Mouse (Mus musculus): Measurements from ENCODE around the gene Rab34. TPM values are rescaled to one million over a fixed set of nuclear protein-coding genes. Genes with fewer than 3 reads are reported as not detected.

The Rab34 gene
- polyA plus RNA-seq, 1 experiment from 2014 or later = 73.4 TPM

DNA sequence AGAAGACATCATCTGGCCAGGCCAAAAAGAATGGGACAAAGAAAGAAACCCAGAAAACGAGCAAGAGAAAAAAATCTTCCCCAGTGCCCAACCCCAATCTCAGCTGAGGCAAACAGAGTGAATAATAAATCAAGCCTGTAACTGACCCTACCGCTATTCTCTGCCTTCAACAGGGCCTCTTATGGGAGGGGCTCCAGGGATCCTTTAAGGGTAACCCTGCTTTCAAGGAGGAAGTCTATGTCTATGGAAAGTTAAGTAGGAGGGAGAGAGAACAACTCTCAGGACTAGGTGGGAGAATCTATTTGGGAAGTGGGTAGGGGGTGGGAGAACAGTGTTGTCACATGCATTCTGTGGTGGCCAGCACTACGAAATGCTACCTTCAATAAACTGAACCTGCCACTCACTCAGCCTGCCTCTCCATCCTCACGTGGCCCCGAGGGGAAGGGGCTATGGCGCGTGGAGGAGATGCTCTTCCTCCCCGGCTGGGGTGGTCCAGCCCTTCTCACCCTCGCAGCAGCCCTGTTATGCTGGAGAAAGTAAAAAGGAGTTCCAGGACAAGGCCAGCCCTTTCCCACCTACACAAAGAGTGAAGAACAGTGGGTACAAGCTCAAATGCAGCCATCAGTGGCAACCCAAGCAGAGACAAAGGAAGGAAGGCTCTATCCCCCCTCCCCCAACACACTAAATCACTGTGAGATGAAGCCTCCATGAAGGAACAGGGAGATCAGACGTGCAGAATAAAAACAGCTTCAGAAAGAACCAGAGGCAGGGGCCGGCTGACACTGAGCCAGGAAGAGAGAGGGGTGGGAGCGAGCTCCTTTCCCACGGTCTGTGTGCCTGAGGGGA lies 17.4 kb downstream of the Rab34 start:
- no peaks in the 10 kb centered on the region for H3K9me3 ChIP-seq (ENCODE audit: control insufficient read depth, low read length)
- 56% methylated on average over 13 of the region's 13 CpGs for WGBS
- H3K4me2 ChIP-seq (ENCODE audit: low read depth, low read length) = no peak overlapping the region
- no peak overlapping the region for H3K4me3 ChIP-seq (ENCODE audit: low read length)
- H3K9ac ChIP-seq (ENCODE audit: low read depth, low read length) = no peak overlapping the region
- H3K4me1 ChIP-seq (ENCODE audit: control insufficient read depth, insufficient read depth, low read length) = peaks cover 14% of the 10 kb centered on the region
- H3K36me3 ChIP-seq (ENCODE audit: control insufficient read depth, insufficient read depth, low read length) = peaks cover 12% of the 10 kb centered on the region
- no peaks in the 10 kb centered on the region for H3K27me3 ChIP-seq (replicated peaks; ENCODE audit: control insufficient read depth, insufficient read depth, low read length)
- H3K27ac ChIP-seq (ENCODE audit: low read length) = no peak overlapping the region
- ATAC-seq = 0 out of 2 replicates have a peak, but pooled peaks have one; percentile 55

DNA sequence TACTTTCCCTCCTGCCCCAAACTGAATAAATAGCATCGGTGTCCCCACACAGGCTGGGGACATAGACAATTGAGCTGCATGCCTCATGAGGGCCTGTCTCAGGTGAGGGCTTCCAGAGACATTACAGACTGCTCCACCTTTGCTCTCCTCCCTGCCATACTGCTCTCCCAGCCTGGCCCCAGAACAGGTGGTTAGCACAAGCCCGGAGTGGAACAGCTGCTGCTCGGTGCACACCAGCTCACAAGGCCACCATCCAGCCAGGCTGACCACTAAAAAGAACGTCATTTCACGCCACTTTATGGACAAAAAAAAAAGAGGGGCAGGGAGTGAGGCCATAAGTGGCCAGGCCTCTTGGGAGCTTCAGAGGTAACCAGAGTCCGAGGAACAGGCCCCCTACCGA lies 19.0 kb downstream of the Rab34 start:
- Histone ChIP-seq H3K36me3 (ENCODE audit: control insufficient read depth, insufficient read depth, low read length) (peaks cover 19% of the 10 kb centered on the region), H3K4me2 (ENCODE audit: low read depth, low read length) (no peak overlapping the region), H3K4me3 (ENCODE audit: low read length) (no peak overlapping the region), H3K9ac (ENCODE audit: low read depth, low read length) (no peak overlapping the region), H3K27ac (ENCODE audit: low read length) (no peak overlapping the region), H3K4me1 (ENCODE audit: control insufficient read depth, insufficient read depth, low read length) (peaks cover 14% of the 10 kb centered on the region), H3K27me3 (replicated peaks; ENCODE audit: control insufficient read depth, insufficient read depth, low read length) (no peaks in the 10 kb centered on the region), H3K9me3 (ENCODE audit: control insufficient read depth, low read length) (no peaks in the 10 kb centered on the region)
- 84% methylated on average over 7 of the region's 7 CpGs for WGBS
- no peak for ATAC-seq

DNA sequence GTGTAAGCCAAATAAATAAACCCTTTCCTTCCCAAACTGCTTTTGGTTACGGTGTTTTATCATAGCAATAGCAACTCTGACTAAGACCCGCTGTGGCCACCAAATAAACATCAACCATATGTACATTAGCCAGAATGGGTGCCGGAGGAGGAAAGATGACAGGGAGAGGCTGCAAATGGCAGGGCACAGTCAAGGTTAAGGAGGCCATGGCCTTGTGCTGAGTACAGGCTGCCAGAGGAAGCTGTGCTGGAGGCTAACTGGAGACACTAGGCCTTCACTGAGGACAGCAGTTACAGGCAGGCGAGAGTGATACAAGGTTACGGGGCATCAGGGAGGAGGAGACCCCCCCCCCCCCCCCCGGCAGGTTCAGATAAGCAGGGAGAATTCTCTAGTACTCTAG lies 21.7 kb downstream of the Rab34 start:
- Histone ChIP-seq H3K9ac (ENCODE audit: low read depth, low read length) (no peak overlapping the region), H3K4me3 (ENCODE audit: low read length) (no peak overlapping the region), H3K4me2 (ENCODE audit: low read depth, low read length) (no peak overlapping the region), H3K27ac (ENCODE audit: low read length) (no peak overlapping the region), H3K36me3 (ENCODE audit: control insufficient read depth, insufficient read depth, low read length) (peaks cover 28% of the 10 kb centered on the region), H3K4me1 (ENCODE audit: control insufficient read depth, insufficient read depth, low read length) (peaks cover 10% of the 10 kb centered on the region), H3K9me3 (ENCODE audit: control insufficient read depth, low read length) (no peaks in the 10 kb centered on the region), H3K27me3 (replicated peaks; ENCODE audit: control insufficient read depth, insufficient read depth, low read length) (no peaks in the 10 kb centered on the region)
- 91% methylated on average over 6 of the region's 6 CpGs for WGBS
- no peak for ATAC-seq

GRCm38 (mm10) chr11:78210615-78211014 lies 22.4 kb downstream of the Rab34 start:
- no peak overlapping the region for H3K4me2 ChIP-seq (ENCODE audit: low read depth, low read length)
- H3K9ac ChIP-seq (ENCODE audit: low read depth, low read length) = no peak overlapping the region
- H3K27me3 ChIP-seq (replicated peaks; ENCODE audit: control insufficient read depth, insufficient read depth, low read length) = no peaks in the 10 kb centered on the region
- peaks cover 4% of the 10 kb centered on the region for H3K4me1 ChIP-seq (ENCODE audit: control insufficient read depth, insufficient read depth, low read length)
- H3K9me3 ChIP-seq (ENCODE audit: control insufficient read depth, low read length) = no peaks in the 10 kb centered on the region
- H3K27ac ChIP-seq (ENCODE audit: low read length) = no peak overlapping the region
- no peak for ATAC-seq
- peaks cover 28% of the 10 kb centered on the region for H3K36me3 ChIP-seq (ENCODE audit: control insufficient read depth, insufficient read depth, low read length)
- H3K4me3 ChIP-seq (ENCODE audit: low read length) = no peak overlapping the region
- 57% methylated on average over 7 of the region's 7 CpGs for WGBS

GRCm38 (mm10) chr11:78211513-78211912 lies 23.3 kb downstream of the Rab34 start:
- no peak overlapping the region for H3K9ac ChIP-seq (ENCODE audit: low read depth, low read length)
- H3K36me3 ChIP-seq (ENCODE audit: control insufficient read depth, insufficient read depth, low read length) = peaks cover 28% of the 10 kb centered on the region
- H3K9me3 ChIP-seq (ENCODE audit: control insufficient read depth, low read length) = no peaks in the 10 kb centered on the region
- WGBS = 75% methylated on average over 5 of the region's 5 CpGs
- ATAC-seq = no peak
- no peak overlapping the region for H3K4me3 ChIP-seq (ENCODE audit: low read length)
- H3K4me1 ChIP-seq (ENCODE audit: control insufficient read depth, insufficient read depth, low read length) = no peaks in the 10 kb centered on the region
- H3K27me3 ChIP-seq (replicated peaks; ENCODE audit: control insufficient read depth, insufficient read depth, low read length) = no peaks in the 10 kb centered on the region
- no peak overlapping the region for H3K4me2 ChIP-seq (ENCODE audit: low read depth, low read length)
- H3K27ac ChIP-seq (ENCODE audit: low read length) = no peak overlapping the region

GRCm38 (mm10) chr11:78213086-78213817 lies 25.0 kb downstream of the Rab34 start:
- no peaks in the 10 kb centered on the region for H3K9me3 ChIP-seq (ENCODE audit: control insufficient read depth, low read length)
- WGBS = 90% methylated on average over 14 of the region's 14 CpGs

DNA sequence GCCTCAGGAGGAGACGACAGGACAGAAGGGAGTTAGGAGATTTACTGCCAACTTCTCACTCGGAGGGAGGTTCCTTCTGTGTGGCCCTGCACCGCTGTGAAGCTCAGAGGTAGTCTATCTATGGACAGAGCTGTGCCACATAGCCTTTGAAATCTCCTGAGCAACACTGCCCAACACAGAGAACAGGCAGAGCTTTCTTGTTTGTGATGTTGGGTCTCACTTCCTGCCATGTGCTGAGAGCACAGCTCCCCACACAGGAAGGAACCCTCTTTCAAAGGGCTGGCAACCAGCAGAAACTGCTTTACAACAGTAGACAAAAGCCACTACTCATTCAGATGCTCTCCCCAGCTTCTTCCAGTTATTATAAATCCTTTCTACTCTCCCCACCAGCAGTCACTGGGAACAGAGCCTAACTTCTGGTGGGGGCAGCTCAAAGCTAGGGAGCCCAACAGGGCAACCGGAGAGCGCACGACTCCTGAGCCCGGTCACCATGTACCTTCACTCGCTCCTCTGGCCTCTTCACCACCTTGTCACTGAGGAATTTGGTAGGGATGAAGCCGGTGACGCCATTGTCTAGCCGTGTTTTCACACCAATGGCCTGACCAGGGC lies 27.6 kb downstream of the Rab34 start:
- WGBS = 87% methylated on average over 11 of the region's 11 CpGs

More at GRCm38 (mm10) chr11:78213086-78213817, 25.0 kb downstream of the Rab34 start:
- H3K27ac ChIP-seq (ENCODE audit: low read length) = no peak overlapping the region
- H3K36me3 ChIP-seq (ENCODE audit: control insufficient read depth, insufficient read depth, low read length) = peaks cover 25% of the 10 kb centered on the region
- no peaks in the 10 kb centered on the region for H3K27me3 ChIP-seq (replicated peaks; ENCODE audit: control insufficient read depth, insufficient read depth, low read length)
- no peak overlapping the region for H3K4me3 ChIP-seq (ENCODE audit: low read length)
- no peaks in the 10 kb centered on the region for H3K4me1 ChIP-seq (ENCODE audit: control insufficient read depth, insufficient read depth, low read length)
- no peak overlapping the region for H3K9ac ChIP-seq (ENCODE audit: low read depth, low read length)
- no peak overlapping the region for H3K4me2 ChIP-seq (ENCODE audit: low read depth, low read length)
- ATAC-seq = no peak

DNA sequence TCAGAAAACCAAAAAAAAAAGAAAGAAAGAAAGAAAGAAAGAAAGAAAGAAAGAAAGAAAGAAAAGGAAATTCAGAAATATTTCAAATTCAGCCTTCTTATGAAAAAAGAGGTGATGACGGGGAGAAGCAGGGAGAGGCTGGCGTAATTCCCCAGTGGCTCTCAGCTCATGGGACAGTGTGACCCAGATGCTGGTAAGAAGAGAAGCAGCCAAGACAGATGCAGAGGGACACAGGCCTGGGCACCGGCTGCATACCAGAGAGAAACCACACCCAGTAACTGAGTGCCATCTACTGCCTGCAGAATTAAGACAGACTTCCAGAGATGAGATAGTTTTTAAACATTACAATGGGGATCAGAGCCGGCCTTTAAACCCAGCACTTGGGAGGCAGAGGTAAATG lies 35.4 kb downstream of the Rab34 start:
- no peaks in the 10 kb centered on the region for H3K27me3 ChIP-seq (replicated peaks; ENCODE audit: control insufficient read depth, insufficient read depth, low read length)
- H3K36me3 ChIP-seq (ENCODE audit: control insufficient read depth, insufficient read depth, low read length) = peaks cover 46% of the 10 kb centered on the region
- no peak overlapping the region for H3K4me3 ChIP-seq (ENCODE audit: low read length)
- ATAC-seq = no peak
- no peak overlapping the region for H3K4me2 ChIP-seq (ENCODE audit: low read depth, low read length)
- no peak overlapping the region for H3K27ac ChIP-seq (ENCODE audit: low read length)
- H3K9ac ChIP-seq (ENCODE audit: low read depth, low read length) = no peak overlapping the region
- WGBS = 90% methylated on average over 4 of the region's 4 CpGs
- no peaks in the 10 kb centered on the region for H3K9me3 ChIP-seq (ENCODE audit: control insufficient read depth, low read length)
- H3K4me1 ChIP-seq (ENCODE audit: control insufficient read depth, insufficient read depth, low read length) = no peaks in the 10 kb centered on the region

More for the DNA sequence above, 27.6 kb downstream of the Rab34 start:
- H3K9me3 ChIP-seq (ENCODE audit: control insufficient read depth, low read length) = no peaks in the 10 kb centered on the region
- H3K4me1 ChIP-seq (ENCODE audit: control insufficient read depth, insufficient read depth, low read length) = no peaks in the 10 kb centered on the region
- peaks cover 26% of the 10 kb centered on the region for H3K36me3 ChIP-seq (ENCODE audit: control insufficient read depth, insufficient read depth, low read length)
- no peak overlapping the region for H3K9ac ChIP-seq (ENCODE audit: low read depth, low read length)
- no peak overlapping the region for H3K27ac ChIP-seq (ENCODE audit: low read length)
- H3K27me3 ChIP-seq (replicated peaks; ENCODE audit: control insufficient read depth, insufficient read depth, low read length) = no peaks in the 10 kb centered on the region
- no peak overlapping the region for H3K4me2 ChIP-seq (ENCODE audit: low read depth, low read length)
- no peak overlapping the region for H3K4me3 ChIP-seq (ENCODE audit: low read length)
- no peak for ATAC-seq

- Histone ChIP-seq H3K4me1 (ENCODE audit: control insufficient read depth, insufficient read depth, low read length) (no peaks in the 10 kb centered on the region), H3K9me3 (ENCODE audit: control insufficient read depth, low read length) (no peaks in the 10 kb centered on the region), H3K36me3 (ENCODE audit: control insufficient read depth, insufficient read depth, low read length) (peaks cover 41% of the 10 kb centered on the region), H3K27me3 (replicated peaks; ENCODE audit: control insufficient read depth, insufficient read depth, low read length) (no peaks in the 10 kb centered on the region), H3K4me3 (ENCODE audit: low read length) (no peak overlapping the region), H3K4me2 (ENCODE audit: low read depth, low read length) (no peak overlapping the region), H3K9ac (ENCODE audit: low read depth, low read length) (no peak overlapping the region), H3K27ac (ENCODE audit: low read length) (no peak overlapping the region)
- 89% methylated on average over 6 of the region's 6 CpGs for WGBS
- no peak for ATAC-seq
Observed at GRCm38 (mm10) chr11:78231518-78231917, 43.3 kb downstream of the Rab34 start.

All from intestine, embryonic 16.5 days (tissue).